Mouse (Mus musculus): ENCODE data around the gene Mindy2. TPM values are rescaled to one million over a fixed set of nuclear protein-coding genes. Genes with fewer than 3 reads are reported as not detected.

Mindy2 gene
- polyA plus RNA-seq, 1 experiment from 2014 or later = 11.8 TPM

DNA sequence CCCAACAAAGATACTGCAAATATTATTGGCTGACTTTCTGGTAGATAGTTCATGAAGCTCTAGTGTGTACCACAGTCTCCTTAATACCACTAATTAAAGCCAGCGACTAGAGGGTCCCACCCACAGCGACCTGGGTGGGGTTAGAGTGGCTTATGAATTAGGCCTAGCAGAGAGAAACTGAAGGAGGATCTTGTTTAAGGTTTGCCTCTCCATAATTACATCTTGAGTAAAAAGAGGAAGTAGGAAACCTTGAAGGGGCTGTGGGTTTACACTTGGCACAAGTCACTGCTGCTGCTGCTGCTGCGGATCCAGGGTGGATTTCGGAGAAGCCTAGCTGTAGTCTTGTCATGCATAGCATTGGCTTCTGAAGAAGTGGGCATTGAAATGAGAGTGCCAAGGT, 66.2 kb downstream of the Mindy2 start:
- ATAC-seq (ENCODE audit: low FRiP score, low TSS enrichment) (no peak), DNase-seq (ENCODE audit: low spot score) (no peak)
- Histone ChIP-seq H3K27me3 (ENCODE audit: control insufficient read depth, insufficient read depth, low read length) (no peaks in the 10 kb centered on the region), H3K27ac (replicated peaks) (no peak overlapping the region), H3K36me3 (ENCODE audit: control insufficient read depth, insufficient read depth, low read length) (peaks cover 43% of the 10 kb centered on the region), H3K4me2 (replicated peaks; ENCODE audit: low read depth) (no peak overlapping the region), H3K9ac (ENCODE audit: low read length) (no peak overlapping the region), H3K9me3 (ENCODE audit: control insufficient read depth, low read length) (no peaks in the 10 kb centered on the region), H3K4me3 (ENCODE audit: low read depth, low read length) (no peak overlapping the region), H3K4me1 (replicated peaks; ENCODE audit: control insufficient read depth, insufficient read depth) (no peaks in the 10 kb centered on the region)
- 77% methylated on average over 4 of the region's 4 CpGs for WGBS
- TF ChIP-seq EP300 (optimal IDR thresholded peaks at IDR 0.05) (no peak), CTCF (IDR thresholded peaks at IDR 0.05; ENCODE audit: low read depth) (no peak)

DNA sequence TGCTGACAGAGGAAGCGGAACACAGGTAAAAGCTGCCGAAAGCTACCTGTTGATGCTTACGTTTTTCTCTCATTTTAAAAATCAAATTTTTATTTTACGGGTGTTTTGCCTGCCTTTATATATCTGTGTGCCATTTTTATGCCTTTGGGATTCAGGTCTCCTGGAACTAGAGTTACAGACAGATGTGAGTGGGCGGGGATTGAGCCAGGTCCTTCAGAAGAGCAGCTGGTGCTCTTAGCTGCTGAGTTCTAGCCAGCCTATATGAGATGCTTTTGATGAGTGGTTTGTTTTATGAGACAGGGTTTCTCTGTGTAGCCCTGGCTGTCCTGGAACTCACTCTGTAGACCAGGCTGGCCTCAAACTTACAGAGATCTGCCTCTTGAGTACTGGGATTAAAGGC, 69.8 kb downstream of the Mindy2 start:
- Histone ChIP-seq H3K4me3 (ENCODE audit: low read depth, low read length) (no peak overlapping the region), H3K27ac (replicated peaks) (no peak overlapping the region), H3K4me1 (replicated peaks; ENCODE audit: control insufficient read depth, insufficient read depth) (no peaks in the 10 kb centered on the region), H3K9ac (ENCODE audit: low read length) (no peak overlapping the region), H3K36me3 (ENCODE audit: control insufficient read depth, insufficient read depth, low read length) (peaks cover 42% of the 10 kb centered on the region), H3K27me3 (ENCODE audit: control insufficient read depth, insufficient read depth, low read length) (no peaks in the 10 kb centered on the region), H3K9me3 (ENCODE audit: control insufficient read depth, low read length) (no peaks in the 10 kb centered on the region), H3K4me2 (replicated peaks; ENCODE audit: low read depth) (no peak overlapping the region)
- ATAC-seq (ENCODE audit: low FRiP score, low TSS enrichment) (no peak), DNase-seq (ENCODE audit: low spot score) (no peak)
- WGBS = 96% methylated on average over 5 of the region's 5 CpGs
- TF ChIP-seq CTCF (IDR thresholded peaks at IDR 0.05; ENCODE audit: low read depth) (no peak), EP300 (optimal IDR thresholded peaks at IDR 0.05) (no peak)

DNA sequence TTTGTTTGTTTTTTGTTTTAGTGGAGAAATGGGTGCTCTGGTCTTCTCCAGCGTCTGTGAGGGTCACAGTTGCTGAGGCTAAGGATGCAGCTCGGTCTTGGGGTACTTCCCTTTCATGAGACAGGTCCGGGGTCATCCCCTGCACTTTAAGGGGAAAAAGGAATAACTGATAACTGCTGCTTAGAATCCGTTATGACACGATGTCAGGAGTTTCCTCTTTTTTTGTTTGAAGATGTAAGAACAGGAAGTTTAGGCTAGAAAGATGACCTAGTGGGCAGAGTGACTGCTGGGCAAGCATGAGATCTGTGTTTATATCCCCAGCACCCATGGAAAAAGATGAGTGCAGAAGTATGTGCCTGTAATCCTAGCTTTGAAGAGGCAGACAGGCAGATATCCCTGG, 71.8 kb downstream of the Mindy2 start:
- no peak overlapping the region for H3K4me3 ChIP-seq (ENCODE audit: low read depth, low read length)
- no peak for TF ChIP-seq CTCF (IDR thresholded peaks at IDR 0.05; ENCODE audit: low read depth)
- no peak for TF ChIP-seq EP300 (optimal IDR thresholded peaks at IDR 0.05)
- H3K27ac ChIP-seq (replicated peaks) = no peak overlapping the region
- peaks cover 41% of the 10 kb centered on the region for H3K36me3 ChIP-seq (ENCODE audit: control insufficient read depth, insufficient read depth, low read length)
- ATAC-seq (ENCODE audit: low FRiP score, low TSS enrichment) (no peak), DNase-seq (ENCODE audit: low spot score) (no peak)
- 71% methylated on average over 5 of the region's 5 CpGs for WGBS
- no peak overlapping the region for H3K4me2 ChIP-seq (replicated peaks; ENCODE audit: low read depth)
- H3K9ac ChIP-seq (ENCODE audit: low read length) = no peak overlapping the region
- H3K9me3 ChIP-seq (ENCODE audit: control insufficient read depth, low read length) = no peaks in the 10 kb centered on the region
- no peaks in the 10 kb centered on the region for H3K4me1 ChIP-seq (replicated peaks; ENCODE audit: control insufficient read depth, insufficient read depth)
- H3K27me3 ChIP-seq (ENCODE audit: control insufficient read depth, insufficient read depth, low read length) = no peaks in the 10 kb centered on the region

DNA sequence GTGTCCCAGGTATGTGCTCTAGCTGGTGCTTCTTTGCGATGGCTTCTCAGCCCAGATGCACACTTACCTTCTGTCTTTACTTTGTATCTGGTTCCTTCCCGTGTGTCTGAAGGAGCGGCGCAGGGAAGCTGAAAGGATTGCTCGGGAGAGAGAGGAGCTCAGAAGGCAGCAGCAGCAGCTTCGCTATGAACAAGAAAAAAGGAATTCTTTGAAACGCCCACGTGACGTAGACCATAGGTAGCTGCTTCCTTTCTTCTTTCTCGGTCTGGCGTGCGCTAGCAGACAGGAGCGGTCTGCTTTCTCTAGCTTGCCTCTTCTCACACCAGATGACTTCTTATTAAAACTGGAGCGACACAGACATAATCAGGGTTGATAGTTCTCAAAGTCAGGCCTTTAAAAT, 72.3 kb downstream of the Mindy2 start:
- Histone ChIP-seq H3K9me3 (ENCODE audit: control insufficient read depth, low read length) (no peaks in the 10 kb centered on the region), H3K4me1 (replicated peaks; ENCODE audit: control insufficient read depth, insufficient read depth) (no peaks in the 10 kb centered on the region), H3K36me3 (ENCODE audit: control insufficient read depth, insufficient read depth, low read length) (peaks cover 42% of the 10 kb centered on the region), H3K4me2 (replicated peaks; ENCODE audit: low read depth) (no peak overlapping the region), H3K27me3 (ENCODE audit: control insufficient read depth, insufficient read depth, low read length) (no peaks in the 10 kb centered on the region), H3K27ac (replicated peaks) (no peak overlapping the region), H3K9ac (ENCODE audit: low read length) (no peak overlapping the region), H3K4me3 (ENCODE audit: low read depth, low read length) (no peak overlapping the region)
- no peak for ATAC-seq (ENCODE audit: low FRiP score, low TSS enrichment)
- TF ChIP-seq CTCF (IDR thresholded peaks at IDR 0.05; ENCODE audit: low read depth) (no peak), EP300 (optimal IDR thresholded peaks at IDR 0.05) (no peak)
- DNase-seq (ENCODE audit: low spot score) = no peak
- WGBS = 82% methylated on average over 14 of the region's 14 CpGs

DNA sequence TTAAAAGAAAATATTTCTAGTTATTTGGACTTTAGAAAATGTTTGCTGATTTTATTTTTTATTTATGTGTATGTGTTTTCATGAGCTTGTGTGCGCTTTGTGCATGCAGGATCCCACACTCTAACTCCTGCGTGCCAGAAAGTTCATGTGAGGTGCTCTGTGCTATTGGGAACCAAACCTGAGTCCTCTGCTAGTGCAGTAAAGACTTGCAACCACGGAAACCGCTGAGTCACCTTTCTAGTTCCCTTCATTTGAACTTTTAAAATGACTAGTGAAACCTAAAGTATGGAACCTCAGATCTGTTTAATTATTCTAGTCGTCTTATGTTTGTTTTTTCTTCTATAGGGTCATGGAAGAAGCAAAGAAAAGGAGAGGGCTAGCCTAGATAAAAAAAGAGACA, 76.0 kb downstream of the Mindy2 start:
- H3K4me1 ChIP-seq (replicated peaks; ENCODE audit: control insufficient read depth, insufficient read depth) = no peaks in the 10 kb centered on the region
- no peak overlapping the region for H3K4me2 ChIP-seq (replicated peaks; ENCODE audit: low read depth)
- H3K9ac ChIP-seq (ENCODE audit: low read length) = no peak overlapping the region
- no peaks in the 10 kb centered on the region for H3K27me3 ChIP-seq (ENCODE audit: control insufficient read depth, insufficient read depth, low read length)
- no peaks in the 10 kb centered on the region for H3K9me3 ChIP-seq (ENCODE audit: control insufficient read depth, low read length)
- DNase-seq (ENCODE audit: low spot score) = no peak
- no peak for ATAC-seq (ENCODE audit: low FRiP score, low TSS enrichment)
- TF ChIP-seq EP300 (optimal IDR thresholded peaks at IDR 0.05) = no peak
- no peak for TF ChIP-seq CTCF (IDR thresholded peaks at IDR 0.05; ENCODE audit: low read depth)
- H3K27ac ChIP-seq (replicated peaks) = no peak overlapping the region
- WGBS = 75% methylated on average over 5 of the region's 5 CpGs
- peaks cover 22% of the 10 kb centered on the region for H3K36me3 ChIP-seq (ENCODE audit: control insufficient read depth, insufficient read depth, low read length)
- H3K4me3 ChIP-seq (ENCODE audit: low read depth, low read length) = no peak overlapping the region

DNA sequence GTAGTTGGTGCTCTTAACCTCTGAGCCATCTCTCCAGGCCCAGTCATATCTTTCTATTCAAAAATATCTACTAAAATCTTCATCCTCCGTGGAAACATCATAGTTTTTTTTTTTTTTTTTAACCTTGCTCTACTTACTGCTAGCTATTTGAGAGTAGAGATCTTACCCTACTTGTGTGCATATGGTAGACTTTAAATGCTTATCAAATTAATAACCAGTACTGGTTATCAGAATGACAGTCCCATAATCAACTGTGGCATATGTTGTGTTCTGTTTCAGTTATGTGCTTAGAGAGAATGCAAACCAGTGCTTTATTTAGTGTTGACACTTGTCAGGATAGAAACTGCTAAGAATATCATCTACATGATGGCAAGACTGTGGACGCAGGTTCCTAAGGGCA, 78.9 kb downstream of the Mindy2 start:
- Histone ChIP-seq H3K4me2 (replicated peaks; ENCODE audit: low read depth) (no peak overlapping the region), H3K4me3 (ENCODE audit: low read depth, low read length) (no peak overlapping the region), H3K36me3 (ENCODE audit: control insufficient read depth, insufficient read depth, low read length) (peaks cover 28% of the 10 kb centered on the region), H3K4me1 (replicated peaks; ENCODE audit: control insufficient read depth, insufficient read depth) (no peaks in the 10 kb centered on the region), H3K9ac (ENCODE audit: low read length) (no peak overlapping the region), H3K9me3 (ENCODE audit: control insufficient read depth, low read length) (no peaks in the 10 kb centered on the region), H3K27me3 (ENCODE audit: control insufficient read depth, insufficient read depth, low read length) (no peaks in the 10 kb centered on the region), H3K27ac (replicated peaks) (no peak overlapping the region)
- TF ChIP-seq CTCF (IDR thresholded peaks at IDR 0.05; ENCODE audit: low read depth) = no peak
- no peak for TF ChIP-seq EP300 (optimal IDR thresholded peaks at IDR 0.05)
- 86% methylated on average over 2 of the region's 2 CpGs for WGBS
- DNase-seq (ENCODE audit: low spot score) (no peak), ATAC-seq (ENCODE audit: low FRiP score, low TSS enrichment) (no peak)
